Mouse (Mus musculus) G1E-ER4 (cell line): ENCODE results near the gene Actr10. TPM values are rescaled to one million over a fixed set of nuclear protein-coding genes. Genes with fewer than 3 reads are reported as not detected.

Experiments
- GATA1 ChIP-seq: IDR thresholded peaks from one replicate; pipeline ENCODE4 v1.8.0; 2012; ENCODE audit warnings: low read length, inconsistent platforms
- polyA plus RNA-seq: library from polyadenylated mRNA; stranded (reverse); fragments of >175 nt; gene quantifications from 2 replicates; pipeline ENCODE4 v1.2.3, GENCODE M21; 2012

The Actr10 gene
- polyA plus RNA-seq = 3.0 and 3.1 TPM in 2 replicates

DNA sequence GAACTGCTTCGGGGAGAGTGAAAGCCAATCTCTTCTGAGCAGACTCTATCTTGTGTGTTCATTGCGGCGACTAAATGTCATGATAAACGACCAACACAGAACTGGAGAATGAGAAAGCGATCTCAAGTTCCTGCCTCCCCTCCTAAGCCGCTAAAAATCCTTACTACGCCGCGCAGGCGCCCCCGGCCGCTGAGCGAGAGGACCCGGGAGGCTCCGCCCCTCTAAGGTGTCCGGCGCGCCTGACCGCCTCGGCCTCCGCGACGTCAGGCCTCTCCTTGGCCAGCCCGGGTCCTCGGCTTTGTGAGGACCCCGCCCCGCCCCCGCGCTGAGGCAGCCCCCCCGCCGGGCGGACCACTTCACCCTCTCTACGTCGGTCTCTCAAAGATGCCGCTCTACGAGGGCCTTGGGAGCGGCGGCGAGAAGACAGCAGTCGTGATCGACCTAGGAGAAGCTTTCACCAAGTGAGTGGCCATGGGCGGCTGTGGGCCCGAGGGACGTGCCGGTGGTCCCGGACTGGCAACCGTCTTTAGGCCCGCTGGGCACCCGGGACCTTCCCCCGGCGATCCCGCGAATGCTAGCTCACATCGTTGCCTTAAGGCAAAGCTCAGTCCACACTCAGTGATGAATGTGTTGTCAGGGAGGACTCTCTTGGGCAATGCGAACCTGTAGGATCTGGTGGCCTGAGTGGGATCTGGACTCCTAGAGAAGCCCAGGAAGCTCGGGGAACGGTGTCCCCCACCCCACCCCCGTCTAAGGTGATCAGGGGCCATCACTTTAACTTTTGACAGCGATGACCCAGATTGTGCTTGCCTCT, at the start of gene Actr10:
Gene Actr10 (plus strand): TSS at position 287 of the 814 bp plus-strand sequence.
- TF ChIP-seq GATA1 = no peak

DNA sequence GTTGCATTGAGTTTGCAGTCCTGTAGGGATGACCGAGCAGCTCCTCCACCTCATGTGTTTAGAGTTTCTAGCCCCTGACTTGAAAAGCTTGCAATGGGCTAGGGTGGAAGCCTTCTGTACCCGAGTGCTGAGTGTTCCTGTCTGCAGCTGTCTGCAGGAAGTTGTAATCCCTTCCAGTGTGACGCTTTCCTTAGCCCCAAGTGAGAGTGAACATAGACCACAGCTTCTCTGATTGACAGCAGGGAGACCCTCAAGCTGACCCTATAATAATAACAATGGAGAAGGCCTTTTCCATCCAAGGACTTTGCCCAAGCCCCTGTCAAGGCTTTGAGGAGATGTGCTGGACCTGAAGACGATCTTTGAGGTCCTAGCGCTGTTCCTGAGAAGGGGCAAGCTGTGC, 47.3 kb upstream of the Actr10 start:
- TF ChIP-seq GATA1 = no peak

GRCm38 (mm10) chr12:70890874-70891470, 46.7 kb upstream of the Actr10 start:
- no peak for TF ChIP-seq GATA1

- no peak for TF ChIP-seq GATA1
Observed at GRCm38 (mm10) chr12:70895275-70895674, 42.4 kb upstream of the Actr10 start.

- TF ChIP-seq GATA1 = no peak
Observed at GRCm38 (mm10) chr12:70896068-70896467, 41.6 kb upstream of the Actr10 start.

DNA sequence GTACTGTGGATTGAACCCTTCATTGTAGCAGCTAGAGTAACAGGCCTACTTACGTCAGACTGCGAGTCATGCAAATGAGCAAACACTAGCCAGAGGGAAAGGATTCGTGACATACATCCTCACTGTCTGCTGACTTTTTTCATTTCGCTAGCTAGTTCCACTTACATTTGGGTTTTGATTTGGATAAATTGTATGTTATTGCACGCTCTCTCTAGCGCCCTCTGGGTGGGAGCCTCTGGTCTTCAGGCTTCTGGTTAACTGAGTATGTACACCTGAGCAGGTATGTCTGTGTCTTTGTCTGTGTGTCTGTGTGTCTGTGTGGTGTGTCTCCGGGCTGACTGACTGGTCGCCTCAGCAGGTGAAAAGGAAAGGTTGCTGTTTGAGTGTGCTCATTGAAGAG, 40.2 kb upstream of the Actr10 start:
- no peak for TF ChIP-seq GATA1

GRCm38 (mm10) chr12:70898450-70898849, 39.2 kb upstream of the Actr10 start:
- no peak for TF ChIP-seq GATA1

DNA sequence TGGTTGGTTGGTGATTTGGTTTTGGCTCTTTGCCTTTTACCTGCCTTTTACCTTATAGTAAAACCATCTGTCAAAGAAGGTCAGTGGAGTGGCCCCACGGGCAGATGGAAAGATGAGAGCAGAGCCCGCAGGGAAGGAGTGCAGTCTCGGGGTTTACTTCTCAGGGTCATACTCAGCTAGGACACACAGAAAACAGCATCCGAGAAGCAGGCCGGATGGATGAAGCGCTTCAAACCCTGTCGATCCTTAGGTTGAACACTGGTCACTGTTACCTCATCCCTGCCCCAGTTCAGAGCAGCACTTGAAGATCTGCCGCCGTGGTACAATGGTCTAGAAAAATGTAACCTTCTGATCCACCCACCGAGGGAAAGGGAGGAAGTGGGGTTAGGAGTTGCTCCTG, 33.2 kb upstream of the Actr10 start:
- TF ChIP-seq GATA1 = no peak

- TF ChIP-seq GATA1 = no peak
Observed at GRCm38 (mm10) chr12:70906867-70907266, 30.8 kb upstream of the Actr10 start.

GRCm38 (mm10) chr12:70907651-70908050, 30.0 kb upstream of the Actr10 start:
- no peak for TF ChIP-seq GATA1

DNA sequence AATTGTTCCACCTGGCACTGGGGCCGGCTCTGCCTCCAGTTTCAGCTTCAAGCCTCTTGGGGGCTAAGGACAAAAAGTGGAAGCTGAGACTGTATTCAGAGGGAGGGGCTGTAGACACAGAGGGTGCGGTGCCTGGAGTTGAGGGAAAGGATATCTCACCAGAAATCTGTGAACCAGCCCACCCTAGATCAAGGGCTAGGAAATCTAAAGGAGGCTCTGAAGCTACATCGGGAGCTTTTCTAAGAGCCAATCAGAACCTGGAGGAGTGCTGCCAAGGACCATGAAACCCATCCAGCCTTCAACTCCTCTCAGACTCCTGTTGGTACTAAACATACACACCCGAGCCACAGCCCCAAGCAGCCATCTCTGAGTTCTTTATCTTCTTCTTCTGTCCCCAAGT, 29.6 kb upstream of the Actr10 start:
- TF ChIP-seq GATA1 = no peak

GRCm38 (mm10) chr12:70910241-70910720, 27.4 kb upstream of the Actr10 start:
- TF ChIP-seq GATA1 = no peak

DNA sequence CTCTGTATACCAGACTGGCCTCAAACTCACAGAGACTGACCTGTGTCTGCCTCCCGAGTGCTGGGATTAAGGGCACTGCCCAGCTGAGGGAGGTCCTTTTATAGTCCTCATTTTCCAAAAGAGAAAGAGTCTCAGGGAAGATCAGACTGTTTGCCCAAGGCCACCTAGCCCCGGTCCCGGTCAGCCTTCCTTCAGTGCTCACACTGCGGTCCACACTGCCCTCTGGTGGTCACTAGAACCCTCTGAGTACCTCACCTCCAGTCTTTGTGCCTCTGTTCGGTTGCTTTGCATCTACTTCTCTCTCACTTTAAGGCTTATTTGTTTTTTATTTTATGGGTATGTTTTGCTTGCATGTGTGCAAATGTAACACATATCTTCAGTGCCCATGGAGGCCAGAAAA, 26.6 kb upstream of the Actr10 start:
- no peak for TF ChIP-seq GATA1

- no peak for TF ChIP-seq GATA1
Observed at GRCm38 (mm10) chr12:70911676-70912379, 25.8 kb upstream of the Actr10 start.

GRCm38 (mm10) chr12:70913429-70913828, 24.2 kb upstream of the Actr10 start:
- no peak for TF ChIP-seq GATA1

- no peak for TF ChIP-seq GATA1
Observed at GRCm38 (mm10) chr12:70914387-70914786, 23.3 kb upstream of the Actr10 start.
